In the genomic region with DNA sequence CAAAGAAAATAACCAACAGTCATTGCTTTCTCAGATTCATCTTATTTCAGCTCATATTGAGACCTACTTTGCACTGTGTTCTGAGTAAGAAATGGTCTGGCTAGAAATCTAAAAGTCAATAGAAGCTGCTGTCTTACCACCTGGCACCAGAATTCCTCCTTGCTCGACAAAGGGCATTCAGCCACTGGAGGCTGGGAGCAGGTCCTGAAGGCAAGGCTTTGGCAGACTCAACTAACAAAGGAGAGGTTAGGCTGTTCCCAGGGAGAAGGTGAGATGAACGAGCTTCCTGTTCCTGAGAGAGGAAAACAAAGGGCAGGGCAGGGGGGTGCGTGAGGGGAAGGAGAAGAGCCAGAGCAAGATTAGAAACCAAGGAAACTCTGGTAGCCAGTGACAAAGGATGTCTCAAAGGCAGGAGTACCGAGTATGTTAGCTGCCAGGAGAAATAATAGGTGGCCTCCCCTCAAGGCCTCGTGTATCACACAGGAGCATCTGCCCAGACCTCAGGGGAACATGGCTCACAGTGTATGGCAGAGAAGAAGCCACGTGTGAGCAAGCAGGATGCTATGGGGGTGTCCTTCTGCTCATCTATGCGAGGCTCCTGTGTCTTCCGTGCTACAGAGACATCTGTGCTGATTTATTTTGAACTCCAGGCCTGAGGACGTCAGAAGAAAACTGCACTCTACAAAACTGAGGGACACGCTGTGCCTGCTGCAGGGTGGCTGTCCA, we compare ENCODE assay signal across 21 mouse cellular contexts.
DNase-seq lines count a peak whose midpoint lies in the region; ATAC-seq lines count a peak whose summit lies in the region.
"Had no signal": no experiment of that assay in that cellular context is flagged by ENCODE, and none has a peak within 500 bp of the region (broad histone marks: within the 10 kb centered on the region; RNA-seq: fewer than 3 reads in every experiment).

No protein-coding gene starts in this region.

- peak; percentile 52; the same call in 1 of the 2 replicates for ATAC-seq in cerebellum, adult (ENCODE audit: insufficient number of reproducible peaks, low FRiP score, low TSS enrichment)
- ATAC-seq in midbrain, embryonic 13.5 days = no peak
- no peak for ATAC-seq in midbrain, embryonic 15.5 days (replicated peaks)
- ATAC-seq: CD4-positive, CD25-positive, alpha-beta regulatory T cell, adult 4 months had no signal

- no peak for DNase-seq in cerebellum, postnatal 4 days (ENCODE audit: low spot score in 2 of 2)
- no peak for DNase-seq in heart, embryonic 10.5 days (ENCODE audit: low spot score)
- no peak for DNase-seq in heart, postnatal 10 days
- DNase-seq in lung, postnatal 14 days = no peak
- no peak for DNase-seq in layer of hippocampus, adult 9-11 months
- DNase-seq: gastrocnemius, postnatal 14 days; heart, postnatal 14 days; kidney, adult 8-10 months; kidney, postnatal 25 days; lung, postnatal 10 days; spleen, adult 18-20 months; thymus, postnatal 14 days had no signal

- H3K4me3 ChIP-seq in heart, embryonic 10.5 days = no peak overlapping the region
- H3K4me3 ChIP-seq in midbrain, embryonic 13.5 days (replicated peaks) = no peak overlapping the region
- no peak overlapping the region for H3K4me3 ChIP-seq in midbrain, embryonic 15.5 days
- H3K4me3 ChIP-seq: embryonic facial prominence, embryonic 12.5 days; hindbrain, embryonic 15.5 days; limb, embryonic 15.5 days; neural tube, embryonic 12.5 days had no signal

- intact Hi-C loops in heart, postnatal 10 days (cut with DNase I) = loop anchor here (2.0 kb wide), 1 partner anchor 22 kb away; no protein-coding TSS in a partner anchor

- H3K27me3 ChIP-seq in heart, embryonic 10.5 days (ENCODE audit: insufficient read depth, poor library complexity, severe bottlenecking) = no peaks in the 10 kb centered on the region
- no peaks in the 10 kb centered on the region for H3K27me3 ChIP-seq in midbrain, embryonic 13.5 days
- no peaks in the 10 kb centered on the region for H3K27me3 ChIP-seq in midbrain, embryonic 15.5 days (replicated peaks)
- H3K27me3 ChIP-seq: embryonic facial prominence, embryonic 12.5 days; hindbrain, embryonic 15.5 days; limb, embryonic 15.5 days; neural tube, embryonic 12.5 days had no signal

- no peaks in the 10 kb centered on the region for H3K36me3 ChIP-seq in heart, embryonic 10.5 days
- no peaks in the 10 kb centered on the region for H3K36me3 ChIP-seq in midbrain, embryonic 13.5 days
- H3K36me3 ChIP-seq in midbrain, embryonic 15.5 days (replicated peaks) = no peaks in the 10 kb centered on the region
- H3K36me3 ChIP-seq: embryonic facial prominence, embryonic 12.5 days; G1E; hindbrain, embryonic 15.5 days; limb, embryonic 15.5 days; neural tube, embryonic 12.5 days had no signal

- no peak overlapping the region for H3K4me2 ChIP-seq in midbrain, embryonic 13.5 days (replicated peaks)
- H3K4me2 ChIP-seq in midbrain, embryonic 15.5 days = no peak overlapping the region
- H3K4me2 ChIP-seq: embryonic facial prominence, embryonic 12.5 days; hindbrain, embryonic 15.5 days; limb, embryonic 15.5 days; neural tube, embryonic 12.5 days had no signal

- peak overlapping the region; percentile 12; the same call in 1 of the 2 replicates for H3K9ac ChIP-seq in midbrain, embryonic 13.5 days (replicated peaks)
- H3K9ac ChIP-seq in midbrain, embryonic 15.5 days = no peak overlapping the region
- H3K9ac ChIP-seq: embryonic facial prominence, embryonic 12.5 days; hindbrain, embryonic 15.5 days; limb, embryonic 15.5 days; neural tube, embryonic 12.5 days had no signal

- H3K27ac ChIP-seq in heart, embryonic 10.5 days = peak overlapping the region; percentile 67
- H3K27ac ChIP-seq in midbrain, embryonic 13.5 days = no peak overlapping the region
- H3K27ac ChIP-seq in midbrain, embryonic 15.5 days = no peak overlapping the region
- H3K27ac ChIP-seq: embryonic facial prominence, embryonic 12.5 days; hindbrain, embryonic 15.5 days; limb, embryonic 15.5 days; neural tube, embryonic 12.5 days had no signal

- WGBS in heart, embryonic 10.5 days = 53% methylated on average over 10 of the region's 10 CpGs
- 46% methylated on average over 10 of the region's 10 CpGs for WGBS in midbrain, embryonic 13.5 days
- 41% methylated on average over 10 of the region's 10 CpGs for WGBS in midbrain, embryonic 15.5 days

- H3K4me1 ChIP-seq in heart, embryonic 10.5 days = peaks cover 34% of the 10 kb centered on the region
- H3K4me1 ChIP-seq in midbrain, embryonic 13.5 days (replicated peaks) = peaks cover 8% of the 10 kb centered on the region
- H3K4me1 ChIP-seq in midbrain, embryonic 15.5 days = peaks cover 6% of the 10 kb centered on the region; the same call in 1 of the 2 replicates
- H3K4me1 ChIP-seq: embryonic facial prominence, embryonic 12.5 days; limb, embryonic 15.5 days; neural tube, embryonic 12.5 days had no signal

- no peaks in the 10 kb centered on the region for H3K9me3 ChIP-seq in heart, embryonic 10.5 days
- H3K9me3 ChIP-seq in midbrain, embryonic 13.5 days = no peaks in the 10 kb centered on the region
- no peaks in the 10 kb centered on the region for H3K9me3 ChIP-seq in midbrain, embryonic 15.5 days
- H3K9me3 ChIP-seq: embryonic facial prominence, embryonic 12.5 days; G1E; hindbrain, embryonic 15.5 days; limb, embryonic 15.5 days; neural tube, embryonic 12.5 days had no signal
